Mouse (Mus musculus): ENCODE results near the gene Rab3il1. TPM values are rescaled to one million over a fixed set of nuclear protein-coding genes. Genes with fewer than 3 reads are reported as not detected.
A peak's percentile ranks its signal among the peaks of the same experiment; 100 is the strongest.

Rab3il1 gene
- polyA plus RNA-seq, 1 experiment from 2014 or later = 74.9 TPM

- Histone ChIP-seq H3K9me3 (ENCODE audit: low read length) (no peaks in the 10 kb centered on the region), H3K9ac (replicated peaks) (peak overlapping the region; percentile 69; the same call in 1 of the 2 replicates), H3K4me1 (ENCODE audit: insufficient read depth) (peaks cover 51% of the 10 kb centered on the region), H3K27me3 (ENCODE audit: insufficient read depth, low read length) (no peaks in the 10 kb centered on the region), H3K4me3 (ENCODE audit: low read depth, low read length) (no peak overlapping the region), H3K4me2 (ENCODE audit: low read depth, low read length) (no peak overlapping the region), H3K27ac (ENCODE audit: low read depth) (no peak overlapping the region), H3K36me3 (replicated peaks; ENCODE audit: insufficient read depth, low read length) (no peaks in the 10 kb centered on the region)
- no peak for TF ChIP-seq EP300 (IDR thresholded peaks at IDR 0.05; ENCODE audit: low read depth)
- TF ChIP-seq CTCF (IDR thresholded peaks at IDR 0.05; ENCODE audit: low read depth) = no peak
- no peak for DNase-seq
- no peak for ATAC-seq
- WGBS (ENCODE audit: insufficient replicate concordance) = 74% methylated on average over 4 of the region's 4 CpGs
These were observed 44.7 kb upstream of the Rab3il1 start for GRCm38 (mm10) chr19:9956624-9957388.

DNA sequence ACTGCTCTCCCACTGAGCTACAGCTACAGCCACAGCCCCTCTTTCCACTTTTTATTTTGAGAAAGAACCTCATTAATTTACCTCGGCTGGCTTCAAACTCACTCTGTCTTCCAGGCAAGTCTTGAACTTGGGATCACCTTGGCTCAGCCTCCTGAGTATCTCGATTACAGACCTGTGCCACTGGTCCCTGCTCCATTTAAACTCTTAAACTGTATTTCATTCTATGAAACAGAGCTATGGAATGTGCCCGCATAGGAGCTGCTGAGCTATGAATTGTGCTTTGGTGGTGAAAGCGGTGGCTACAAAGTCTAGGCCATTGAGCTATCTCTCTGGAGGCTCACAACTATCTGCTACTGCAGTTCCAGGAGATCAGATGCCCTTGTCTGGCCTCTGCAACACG, 43.5 kb upstream of the Rab3il1 start:
- DNase-seq (no peak), ATAC-seq (no peak)
- H3K27me3 ChIP-seq (ENCODE audit: insufficient read depth, low read length) = no peaks in the 10 kb centered on the region
- H3K4me2 ChIP-seq (ENCODE audit: low read depth, low read length) = no peak overlapping the region
- TF ChIP-seq EP300 (IDR thresholded peaks at IDR 0.05; ENCODE audit: low read depth) (no peak), CTCF (IDR thresholded peaks at IDR 0.05; ENCODE audit: low read depth) (no peak)
- peaks cover 50% of the 10 kb centered on the region for H3K4me1 ChIP-seq (ENCODE audit: insufficient read depth)
- no peak overlapping the region for H3K9ac ChIP-seq (replicated peaks)
- no peak overlapping the region for H3K27ac ChIP-seq (ENCODE audit: low read depth)
- H3K36me3 ChIP-seq (replicated peaks; ENCODE audit: insufficient read depth, low read length) = no peaks in the 10 kb centered on the region
- WGBS (ENCODE audit: insufficient replicate concordance) = 77% methylated on average over 5 of the region's 5 CpGs
- H3K9me3 ChIP-seq (ENCODE audit: low read length) = no peaks in the 10 kb centered on the region
- H3K4me3 ChIP-seq (ENCODE audit: low read depth, low read length) = no peak overlapping the region

DNA sequence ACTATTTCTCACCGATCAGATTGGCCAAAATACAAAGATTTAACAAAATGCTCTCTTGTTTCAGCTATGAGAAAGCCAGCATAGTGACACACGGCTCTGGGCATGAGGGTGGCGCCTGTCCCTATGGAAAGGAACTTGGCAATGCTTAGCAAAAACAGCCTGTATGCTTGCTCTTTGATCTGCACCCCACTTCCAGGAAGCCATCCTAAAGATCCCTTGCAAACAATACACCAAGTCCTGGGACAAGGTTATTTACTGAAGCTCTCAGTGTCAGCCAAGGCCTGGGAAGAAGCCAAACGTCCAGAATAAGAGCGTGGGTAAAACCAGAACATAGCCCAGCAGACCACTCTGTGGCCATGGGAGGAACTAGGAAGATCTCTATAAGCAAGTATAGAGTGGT, 40.7 kb upstream of the Rab3il1 start:
- no peak overlapping the region for H3K4me2 ChIP-seq (ENCODE audit: low read depth, low read length)
- H3K9me3 ChIP-seq (ENCODE audit: low read length) = no peaks in the 10 kb centered on the region
- peak overlapping the region; percentile 17; the same call in 1 of the 2 replicates for H3K27ac ChIP-seq (ENCODE audit: low read depth)
- ATAC-seq = peak; percentile 79
- no peak overlapping the region for H3K4me3 ChIP-seq (ENCODE audit: low read depth, low read length)
- H3K27me3 ChIP-seq (ENCODE audit: insufficient read depth, low read length) = no peaks in the 10 kb centered on the region
- 63% methylated on average over 5 of the region's 5 CpGs for WGBS (ENCODE audit: insufficient replicate concordance)
- peak; percentile 43 for DNase-seq
- H3K9ac ChIP-seq (replicated peaks) = no peak overlapping the region
- H3K4me1 ChIP-seq (ENCODE audit: insufficient read depth) = peaks cover 40% of the 10 kb centered on the region
- TF ChIP-seq CTCF (IDR thresholded peaks at IDR 0.05; ENCODE audit: low read depth) (no peak), EP300 (IDR thresholded peaks at IDR 0.05; ENCODE audit: low read depth) (peak; percentile 87)
- H3K36me3 ChIP-seq (replicated peaks; ENCODE audit: insufficient read depth, low read length) = no peaks in the 10 kb centered on the region

GRCm38 (mm10) chr19:9964205-9964916, 37.1 kb upstream of the Rab3il1 start:
- H3K4me2 ChIP-seq (ENCODE audit: low read depth, low read length) = peak overlapping the region; percentile 49
- peak; percentile 38; the same call in 1 of the 2 replicates for ATAC-seq

GRCm38 (mm10) chr19:9966096-9966867, 35.2 kb upstream of the Rab3il1 start:
- no peaks in the 10 kb centered on the region for H3K9me3 ChIP-seq (ENCODE audit: low read length)
- WGBS (ENCODE audit: insufficient replicate concordance) = 66% methylated on average over 2 of the region's 2 CpGs

More at GRCm38 (mm10) chr19:9964205-9964916, 37.1 kb upstream of the Rab3il1 start:
- no peaks in the 10 kb centered on the region for H3K27me3 ChIP-seq (ENCODE audit: insufficient read depth, low read length)
- H3K9me3 ChIP-seq (ENCODE audit: low read length) = no peaks in the 10 kb centered on the region
- peak overlapping the region; percentile 19 for H3K4me3 ChIP-seq (ENCODE audit: low read depth, low read length)
- H3K4me1 ChIP-seq (ENCODE audit: insufficient read depth) = peaks cover 18% of the 10 kb centered on the region
- no peak for DNase-seq
- peak overlapping the region; percentile 45 for H3K9ac ChIP-seq (replicated peaks)
- no peaks in the 10 kb centered on the region for H3K36me3 ChIP-seq (replicated peaks; ENCODE audit: insufficient read depth, low read length)
- peak overlapping the region; percentile 74 for H3K27ac ChIP-seq (ENCODE audit: low read depth)
- WGBS (ENCODE audit: insufficient replicate concordance) = 22% methylated on average over 7 of the region's 7 CpGs
- peak; percentile 48; the same call in 1 of the 2 replicates for TF ChIP-seq EP300 (IDR thresholded peaks at IDR 0.05; ENCODE audit: low read depth)
- TF ChIP-seq CTCF (IDR thresholded peaks at IDR 0.05; ENCODE audit: low read depth) = no peak

More at GRCm38 (mm10) chr19:9966096-9966867, 35.2 kb upstream of the Rab3il1 start:
- Histone ChIP-seq H3K4me2 (ENCODE audit: low read depth, low read length) (no peak overlapping the region), H3K9ac (replicated peaks) (no peak overlapping the region), H3K36me3 (replicated peaks; ENCODE audit: insufficient read depth, low read length) (no peaks in the 10 kb centered on the region), H3K4me3 (ENCODE audit: low read depth, low read length) (no peak overlapping the region), H3K4me1 (ENCODE audit: insufficient read depth) (peaks cover 17% of the 10 kb centered on the region), H3K27me3 (ENCODE audit: insufficient read depth, low read length) (no peaks in the 10 kb centered on the region), H3K27ac (ENCODE audit: low read depth) (no peak overlapping the region)
- ATAC-seq = no peak
- TF ChIP-seq EP300 (IDR thresholded peaks at IDR 0.05; ENCODE audit: low read depth) (no peak), CTCF (IDR thresholded peaks at IDR 0.05; ENCODE audit: low read depth) (no peak)
- DNase-seq = no peak

All from liver, postnatal 0 days (tissue).